Mouse (Mus musculus): ENCODE data around the gene Matn4.

- TF ChIP-seq CTCF (IDR thresholded peaks at IDR 0.05; ENCODE audit: borderline replicate concordance, extremely low read depth, insufficient read depth, insufficient read length) (no peak), POLR2A (IDR thresholded peaks at IDR 0.05; ENCODE audit: borderline replicate concordance, extremely low read depth, insufficient read depth, insufficient read length, poor library complexity, severe bottlenecking) (no peak)
Measured at GRCm38 (mm10) chr2:164442315-164443050, 37.5 kb upstream of the Matn4 start.

Data from brain, embryonic 14.5 days (tissue).